Mouse (Mus musculus) fat pad, adult 2 months (tissue): ENCODE measurements around the gene Sytl3.
A peak's percentile ranks its signal among the peaks of the same experiment; 100 is the strongest.

Source experiments
- DNase-seq: peaks from one replicate; pipeline ENCODE4 v3.0.0-alpha.2; 2011; ENCODE audit warnings: low read depth, low spot score; ENCODE audit errors: extremely low read depth

Sytl3 gene

GRCm38 (mm10) chr17:6748779-6749464 is 90.0 kb downstream of the Sytl3 start:
- DNase-seq: no peak

DNA sequence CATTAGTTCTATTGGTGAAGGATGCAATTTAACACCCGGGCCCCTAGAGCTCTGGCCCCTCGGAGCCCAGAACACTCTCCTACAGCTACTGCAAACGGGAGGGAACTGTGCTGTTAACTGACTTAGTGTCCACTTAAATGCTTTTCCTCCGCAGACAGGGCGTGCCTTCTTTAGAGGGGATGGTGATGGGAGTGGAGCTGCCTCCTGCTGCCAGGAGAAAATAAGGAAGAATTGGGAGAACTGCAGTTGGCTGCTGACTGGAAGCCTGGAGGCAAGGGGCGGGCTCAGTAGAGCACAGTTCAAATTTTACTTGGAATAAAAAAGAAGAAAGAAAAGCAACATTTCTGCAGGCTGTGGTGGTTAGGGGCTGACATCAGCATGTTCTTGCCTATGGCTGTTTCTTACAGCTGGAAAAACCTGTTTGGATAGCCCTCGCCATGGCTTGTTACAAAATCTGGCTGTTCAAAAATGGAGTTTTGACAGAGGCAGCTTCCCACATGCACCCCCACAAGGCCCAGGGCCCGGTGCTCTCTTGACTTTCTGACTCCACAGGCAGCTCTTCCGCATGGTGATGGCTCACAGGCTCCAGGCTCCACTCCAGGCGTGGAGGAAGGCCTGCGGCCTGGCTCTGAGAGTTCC is 92.4 kb downstream of the Sytl3 start:
- peak; percentile 79 for DNase-seq

- DNase-seq: peak; percentile 55
Measured at GRCm38 (mm10) chr17:6752375-6752774, 93.5 kb downstream of the Sytl3 start.

- no peak for DNase-seq
Measured at GRCm38 (mm10) chr17:6755176-6755575, 96.3 kb downstream of the Sytl3 start.

- DNase-seq: no peak
Measured at GRCm38 (mm10) chr17:6755873-6756272, 97.0 kb downstream of the Sytl3 start.

- DNase-seq: no peak
Measured at GRCm38 (mm10) chr17:6757902-6758301, 99.0 kb downstream of the Sytl3 start.

DNA sequence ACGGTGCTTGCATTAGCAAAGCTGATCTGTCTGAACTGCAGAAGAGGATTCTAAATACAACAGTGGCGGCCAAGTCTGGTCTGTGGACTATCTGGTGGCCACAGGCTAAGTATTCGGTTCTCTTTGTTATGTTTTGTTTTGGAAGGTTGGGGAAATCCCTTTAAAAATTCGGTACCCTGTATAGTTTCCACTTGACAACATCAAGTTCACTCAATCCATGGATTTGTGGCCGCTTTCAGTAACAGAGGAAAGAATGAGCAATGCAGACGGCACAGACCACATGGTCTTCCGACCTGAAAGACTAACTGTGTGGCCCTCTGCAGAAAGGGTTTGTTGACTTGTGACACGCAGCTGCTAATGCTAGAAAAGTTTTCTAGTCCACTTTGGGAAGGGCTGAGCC is 100.0 kb downstream of the Sytl3 start:
- DNase-seq: no peak

DNA sequence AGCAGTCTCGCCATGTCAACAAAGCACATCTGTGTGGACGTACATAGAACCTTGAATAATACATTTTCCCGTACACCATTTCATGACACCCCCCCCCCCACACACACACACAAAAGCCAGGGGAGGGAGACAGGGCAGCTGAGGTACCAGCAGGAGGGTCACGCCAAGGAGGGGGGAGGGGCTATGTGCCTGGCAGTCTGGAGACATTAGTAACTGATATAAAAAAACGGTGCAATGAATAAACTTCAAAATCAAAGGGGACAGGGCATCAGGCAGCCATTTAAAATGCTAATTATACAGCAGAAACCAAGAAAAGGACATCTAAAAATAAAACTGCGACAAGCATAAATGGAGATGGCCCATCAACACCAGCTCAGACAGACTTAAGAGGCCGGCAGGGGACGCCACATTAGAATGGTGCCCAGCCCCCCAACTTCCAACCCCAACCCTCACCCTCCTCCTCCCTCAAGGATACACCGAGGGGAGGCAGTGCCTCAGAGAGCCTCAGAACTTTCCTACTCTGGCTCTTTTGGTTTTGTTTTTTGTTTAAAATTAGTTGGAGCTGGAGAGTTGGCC is 100.9 kb downstream of the Sytl3 start:
- no peak for DNase-seq

DNA sequence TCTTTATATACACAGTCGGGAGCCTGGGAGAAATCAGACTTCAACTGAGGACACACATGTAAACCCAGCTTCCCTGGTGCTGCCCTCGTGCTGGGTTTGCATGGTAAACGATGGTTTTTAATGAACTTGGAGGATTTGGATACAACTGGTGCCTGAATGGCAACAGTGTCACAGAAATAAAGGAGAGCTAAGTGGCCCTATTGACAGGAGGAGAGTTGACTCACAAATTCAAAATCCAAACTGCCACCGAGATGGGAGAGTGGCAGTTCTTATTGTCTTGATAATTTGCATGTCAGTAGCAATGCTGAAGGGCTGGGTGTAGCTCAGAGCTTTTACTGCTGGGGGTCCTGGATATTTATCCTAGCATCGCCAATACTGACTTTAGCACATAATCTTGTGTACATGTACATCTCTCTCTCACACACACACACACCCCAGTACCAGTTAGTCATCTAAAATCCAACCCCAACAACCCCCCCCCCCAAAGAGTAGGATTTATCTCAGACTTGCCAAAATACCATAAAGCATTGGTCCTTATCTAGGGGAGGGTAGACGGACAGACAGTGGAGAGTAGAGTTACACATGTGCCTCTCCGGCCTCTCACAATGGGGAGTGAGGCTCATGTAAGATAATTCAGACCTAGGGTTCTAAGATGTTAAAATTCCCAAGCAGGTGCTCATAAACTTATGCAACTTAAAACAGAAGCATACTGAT is 104.8 kb downstream of the Sytl3 start:
- no peak for DNase-seq

DNA sequence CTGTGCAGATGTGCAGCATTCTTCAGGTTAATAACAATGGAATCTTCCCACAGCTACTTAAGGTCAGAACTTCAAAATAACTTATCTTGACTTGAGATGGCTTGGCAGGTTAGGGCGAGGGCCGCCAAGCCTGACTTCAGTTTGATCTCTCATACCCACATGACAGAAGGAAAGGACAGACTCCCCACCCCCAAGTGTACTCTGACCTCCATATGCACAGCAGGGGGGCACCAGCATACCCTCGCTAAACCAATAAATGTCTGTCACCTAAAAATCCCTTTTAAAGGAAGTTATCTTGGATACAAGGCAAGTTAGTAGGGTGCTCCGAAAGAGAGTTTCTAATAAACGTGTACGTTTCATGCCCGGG is 105.3 kb downstream of the Sytl3 start:
- no peak for DNase-seq

- DNase-seq: no peak
Measured at GRCm38 (mm10) chr17:6764730-6765129, 105.8 kb downstream of the Sytl3 start.

DNA sequence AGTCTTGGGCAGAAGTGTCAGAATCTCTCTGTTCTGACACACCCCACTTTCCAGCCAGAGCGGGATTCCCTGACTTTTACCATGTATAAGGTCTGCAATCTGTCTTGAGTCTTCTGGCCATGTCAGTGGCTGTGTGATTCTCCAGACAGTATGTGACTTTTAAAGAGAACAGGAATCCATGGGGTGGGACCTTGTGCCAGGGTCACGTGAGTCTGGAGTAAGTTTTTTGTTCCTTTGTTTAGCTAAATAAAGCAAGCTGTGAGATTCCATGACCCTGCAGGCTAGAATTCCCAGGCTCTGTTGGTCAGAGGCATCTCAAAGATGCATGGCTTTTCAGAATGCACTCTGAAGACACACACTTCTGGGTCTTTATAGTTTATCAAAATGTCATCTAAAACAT is 107.0 kb downstream of the Sytl3 start:
- no peak for DNase-seq

- DNase-seq: no peak
Measured at GRCm38 (mm10) chr17:6766823-6767222, 107.9 kb downstream of the Sytl3 start.

DNA sequence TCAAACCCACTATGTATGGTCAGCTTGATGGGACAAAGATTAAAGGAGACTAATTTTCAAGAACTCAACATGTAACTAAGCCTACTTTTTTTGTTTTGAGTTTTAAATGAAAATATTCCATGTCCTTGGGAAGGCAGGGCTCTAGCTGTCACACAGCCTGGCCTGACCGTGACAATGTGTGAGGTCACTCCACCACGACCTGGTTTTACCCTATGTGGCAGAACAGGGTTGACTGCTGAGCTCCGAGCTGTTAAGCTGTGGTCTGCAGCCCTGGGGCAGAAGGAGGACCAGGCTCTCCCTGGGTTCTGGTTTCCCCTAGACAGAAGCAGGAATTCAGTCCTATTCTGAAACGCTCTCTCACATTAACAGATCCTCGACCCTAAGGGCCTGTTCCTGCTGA is 108.9 kb downstream of the Sytl3 start:
- no peak for DNase-seq

DNA sequence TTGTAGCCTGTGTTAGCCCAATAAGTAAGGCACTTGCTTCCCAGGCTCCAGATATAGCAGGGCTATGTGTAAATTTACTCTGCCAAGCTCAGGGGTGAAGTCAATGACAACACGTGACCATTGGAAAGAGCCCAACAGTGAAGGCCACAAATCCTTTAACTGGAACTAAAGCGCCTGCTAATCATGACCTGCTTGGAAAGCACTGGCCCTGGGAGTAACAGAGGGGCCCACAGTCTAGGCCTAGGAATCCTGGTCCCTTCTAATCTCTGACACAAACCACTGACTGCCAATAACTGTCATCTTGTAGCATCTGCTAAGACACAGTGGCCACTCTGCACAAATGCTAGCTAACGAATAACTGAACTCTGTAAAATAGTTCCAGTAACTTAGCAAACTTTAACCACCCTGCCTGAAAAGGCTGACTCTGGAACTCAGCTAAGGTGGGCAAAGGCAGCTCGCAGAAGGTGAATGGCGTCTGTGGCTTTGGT is 109.5 kb downstream of the Sytl3 start:
- DNase-seq: no peak

GRCm38 (mm10) chr17:6769602-6770001 is 110.7 kb downstream of the Sytl3 start:
- no peak for DNase-seq

DNA sequence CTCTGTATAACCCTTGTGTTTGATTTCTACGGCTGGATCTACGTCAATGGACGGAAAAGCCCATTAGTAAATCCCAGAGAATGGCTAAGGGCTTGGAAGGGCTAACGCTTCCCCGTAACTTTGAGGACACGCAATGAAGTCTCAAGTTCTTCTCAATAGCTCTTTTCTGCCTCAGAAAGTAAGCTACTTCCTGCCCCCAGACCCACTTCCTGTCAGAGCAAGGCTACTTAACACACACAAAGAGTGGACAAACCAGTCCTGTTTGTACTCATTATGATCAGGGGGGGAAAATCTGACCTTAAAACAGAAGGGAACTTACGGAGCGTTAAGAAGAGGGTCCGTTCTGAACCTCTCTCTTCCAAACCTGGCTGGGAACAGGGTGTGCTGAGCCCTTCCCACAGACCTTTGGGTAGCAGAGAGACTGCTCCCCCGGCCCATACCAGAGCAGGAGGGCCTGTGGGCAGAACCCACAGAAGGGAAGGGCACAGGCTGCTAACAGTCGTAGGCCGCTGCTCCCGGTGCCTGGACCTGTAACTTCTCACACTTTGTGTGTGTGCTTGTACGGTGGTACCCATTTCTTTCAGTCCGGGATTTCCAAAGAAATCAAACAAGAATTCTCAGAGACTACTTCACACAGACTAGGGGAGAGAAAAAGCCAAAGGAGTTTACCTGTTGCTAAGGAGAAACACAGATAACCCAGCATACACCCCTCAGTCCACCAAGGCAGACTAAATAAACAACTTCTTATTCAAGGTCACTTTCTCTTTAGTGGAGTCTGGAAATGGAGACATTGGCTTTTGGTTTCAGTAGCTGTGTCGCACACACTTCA is 113.0 kb downstream of the Sytl3 start:
- DNase-seq: no peak

- no peak for DNase-seq
Measured at GRCm38 (mm10) chr17:6772490-6772773, 113.5 kb downstream of the Sytl3 start.

DNA sequence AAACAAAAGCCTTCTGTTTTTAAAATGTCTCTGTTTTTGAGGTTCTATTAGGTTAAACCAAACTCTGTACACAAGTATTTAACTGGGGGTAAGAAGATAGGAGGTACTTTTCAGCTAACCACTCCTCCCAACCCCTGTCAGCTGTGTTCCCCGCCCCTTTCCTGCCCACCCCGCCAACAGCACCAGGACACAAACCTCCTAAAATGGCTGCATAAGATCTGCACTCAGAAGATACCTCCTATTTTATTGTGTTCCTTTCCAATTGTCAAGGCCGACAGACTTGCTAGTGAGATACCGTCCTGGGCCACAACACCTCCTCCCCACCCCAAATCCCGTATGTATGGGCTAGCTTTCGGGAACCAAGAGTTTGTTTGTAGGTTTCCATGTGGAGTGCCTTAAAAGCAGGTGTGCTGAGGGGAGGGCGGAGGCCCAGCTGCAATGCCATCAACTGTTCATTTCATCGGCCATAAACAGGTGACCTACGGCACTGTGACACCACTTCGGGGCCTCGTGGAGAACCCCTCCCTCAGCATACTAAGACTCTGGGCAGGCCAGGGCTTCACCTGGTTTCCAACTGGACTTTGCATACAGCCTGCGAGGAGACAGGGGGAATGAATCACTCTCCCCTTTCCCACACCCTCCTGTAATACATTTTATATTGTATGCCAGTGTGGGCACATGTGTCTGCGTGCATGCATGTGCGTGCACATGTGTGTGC is 114.5 kb downstream of the Sytl3 start:
- DNase-seq: no peak

DNA sequence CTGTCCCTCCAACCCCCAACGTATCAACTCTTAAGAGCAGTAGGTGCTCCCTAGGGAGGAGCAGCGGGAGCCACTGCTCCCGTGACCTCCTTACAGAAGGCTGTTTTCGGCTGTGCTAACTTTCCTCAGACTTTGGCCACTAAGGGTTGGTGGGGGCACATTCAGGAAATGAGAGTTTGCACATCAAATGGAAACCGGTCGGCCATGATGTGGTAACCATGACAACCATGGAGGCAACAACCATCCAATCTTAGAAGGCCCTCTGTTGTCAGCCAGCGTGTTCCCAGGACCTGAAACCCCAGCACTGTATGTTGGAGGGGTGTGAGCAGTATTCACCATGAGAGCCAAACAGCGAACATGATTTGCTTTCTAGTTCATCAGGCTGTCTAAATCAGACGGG is 116.3 kb downstream of the Sytl3 start:
- DNase-seq: no peak

DNA sequence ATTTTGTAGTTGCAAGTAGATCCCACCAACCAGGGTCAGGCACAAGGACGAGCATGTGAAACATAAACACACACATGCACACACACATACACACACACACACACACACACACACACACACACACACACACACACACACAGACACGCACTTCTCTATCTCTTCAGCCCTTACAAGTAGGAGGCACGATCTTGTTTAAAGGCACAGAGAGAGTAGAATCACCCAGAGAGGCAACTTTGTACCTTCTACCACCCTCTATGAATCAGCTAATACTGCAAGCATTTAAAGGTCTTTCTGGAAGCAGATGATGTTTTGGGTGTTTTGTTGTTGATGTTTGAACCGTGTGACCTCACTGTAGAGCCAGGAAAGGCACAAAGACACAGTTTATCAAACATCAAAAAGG is 116.8 kb downstream of the Sytl3 start:
- DNase-seq: no peak
